Mouse (Mus musculus) fibroblast of lung, adult 2 months (primary cell): Measurements from ENCODE around the gene Caprin1.

Experiments
- DNase-seq: peaks from one replicate; pipeline ENCODE4 v3.0.0-alpha.2; 2011; ENCODE audit warnings: low read depth

Caprin1 gene

GRCm38 (mm10) chr2:103730999-103731398 is 66.5 kb downstream of the Caprin1 start:
- no peak for DNase-seq

DNA sequence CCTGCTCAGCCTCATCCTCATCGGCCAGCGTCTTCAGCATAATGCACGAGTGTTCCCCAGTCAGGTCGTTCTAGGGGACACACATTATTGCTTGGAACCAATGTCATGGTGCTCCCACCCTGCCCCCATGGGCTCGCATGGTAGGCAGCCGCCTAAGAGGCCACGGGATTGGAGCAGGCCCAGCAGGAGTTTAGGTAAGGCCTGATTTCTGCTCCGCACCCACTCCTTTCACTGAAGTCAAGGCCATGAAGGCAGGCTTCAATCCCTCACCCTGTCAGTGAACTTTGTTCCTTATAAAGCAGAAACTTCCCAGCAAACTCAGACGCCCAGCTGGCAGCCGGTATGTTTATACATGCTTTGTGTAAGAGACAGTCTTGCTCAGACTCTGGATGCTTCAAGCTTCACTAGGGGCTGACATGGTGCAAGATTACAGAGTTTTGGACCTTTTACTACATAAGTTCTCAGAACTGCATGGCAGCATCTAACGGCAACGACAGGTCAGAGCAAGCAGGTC is 69.4 kb downstream of the Caprin1 start:
- DNase-seq, result no peak

DNA sequence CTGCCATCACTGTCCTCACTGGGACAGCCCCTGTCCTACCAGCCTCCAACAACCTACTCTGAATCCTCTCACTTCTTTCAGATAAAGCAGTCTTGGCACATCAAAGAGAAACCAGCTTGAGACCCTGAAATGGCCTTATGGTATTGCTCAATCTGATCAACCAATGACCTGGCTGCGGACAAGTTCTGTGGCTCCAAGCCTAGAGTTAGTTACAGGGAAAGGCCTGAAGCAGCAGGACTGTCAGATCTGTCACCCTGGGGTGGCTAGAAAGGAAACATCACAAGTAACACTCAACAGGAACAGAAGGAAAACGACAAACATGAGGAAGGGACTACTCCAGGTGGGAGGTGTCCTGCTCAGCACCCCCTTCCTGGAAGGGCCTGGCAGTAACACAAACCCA is 72.9 kb downstream of the Caprin1 start:
- DNase-seq, result no peak

DNA sequence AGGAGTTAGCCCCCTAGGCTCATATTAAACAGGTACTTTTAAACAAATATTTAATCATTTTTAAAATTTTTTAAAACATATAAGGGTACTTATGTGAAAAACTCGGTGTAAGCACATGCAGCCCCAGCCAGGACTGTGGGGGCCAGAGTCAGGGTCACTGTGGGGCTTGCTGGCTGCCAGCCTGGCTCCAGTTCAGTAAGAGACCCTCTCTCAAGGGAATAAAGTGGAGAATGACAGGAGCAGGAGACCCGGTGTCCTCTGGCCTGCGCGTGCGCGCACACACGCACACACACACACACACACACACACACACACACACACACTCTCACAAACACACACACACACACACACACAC is 78.2 kb downstream of the Caprin1 start:
- DNase-seq, result no peak

DNA sequence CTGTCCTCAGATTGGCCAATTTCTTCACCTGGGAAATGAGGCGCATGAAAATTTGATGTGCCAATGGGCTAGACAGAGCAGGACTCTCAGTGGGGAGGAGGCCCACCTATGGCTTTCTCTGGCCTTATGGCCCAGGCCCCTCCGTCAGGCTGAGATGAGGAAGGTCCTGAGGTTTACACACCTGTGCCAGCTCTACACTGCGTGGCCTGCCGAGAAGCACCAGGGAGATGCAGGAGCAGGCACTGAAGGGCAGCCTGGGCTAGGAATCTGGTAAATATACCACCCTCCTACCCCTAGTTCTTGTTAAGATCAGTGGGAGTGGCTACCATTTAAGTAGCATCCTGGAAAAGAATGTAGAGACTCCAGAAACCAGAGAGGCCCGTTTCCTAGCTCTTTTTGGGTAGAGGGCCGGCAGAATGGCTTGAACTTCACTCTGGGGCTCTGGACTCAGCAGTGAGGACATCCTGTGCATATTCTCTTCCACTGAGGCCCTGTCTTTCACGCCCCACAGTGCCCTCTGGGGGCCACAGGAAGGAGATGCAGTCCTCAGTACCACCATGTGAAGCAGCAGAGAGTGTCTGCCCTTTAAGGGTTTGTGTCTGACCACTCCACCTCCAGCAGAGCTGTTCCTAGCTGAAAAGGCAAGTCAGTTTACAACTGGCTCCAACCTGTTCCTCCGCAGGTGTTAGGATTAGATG is 78.7 kb downstream of the Caprin1 start:
- peak; percentile 62 for DNase-seq

- DNase-seq, result no peak
Measured at GRCm38 (mm10) chr2:103714412-103714811, 83.0 kb downstream of the Caprin1 start.

GRCm38 (mm10) chr2:103713831-103714230 is 83.6 kb downstream of the Caprin1 start:
- no peak for DNase-seq
